Mouse (Mus musculus): ENCODE data around the gene Nup107.

- TF ChIP-seq EP300 (IDR thresholded peaks at IDR 0.05; ENCODE audit: low read length) (no peak), CTCF (conservative IDR thresholded peaks at IDR 0.05 in 1 of 2, IDR thresholded peaks at IDR 0.05 in 1 of 2; ENCODE audit: low read depth in 2 of 2, low read length in 2 of 2) (no peak), BHLHE40 (IDR thresholded peaks at IDR 0.05; ENCODE audit: low read depth, low read length) (no peak), CHD2 (IDR thresholded peaks at IDR 0.05; ENCODE audit: low read length) (no peak), ZC3H11A (IDR thresholded peaks at IDR 0.05; ENCODE audit: low read depth, low read length) (no peak), SIN3A (IDR thresholded peaks at IDR 0.05; ENCODE audit: low read length) (no peak), RAD21 (IDR thresholded peaks at IDR 0.05; ENCODE audit: low read depth, low read length) (no peak), POLR2A (IDR thresholded peaks at IDR 0.05; ENCODE audit: low read depth, low read length) (no peak), RCOR1 (conservative IDR thresholded peaks at IDR 0.05; ENCODE audit: low read depth, low read length) (no peak), NELFE (IDR thresholded peaks at IDR 0.05; ENCODE audit: low read depth, low read length) (no peak), GABPA (IDR thresholded peaks at IDR 0.05; ENCODE audit: insufficient replicate concordance, low read depth, low read length) (no peak), UBTF (IDR thresholded peaks at IDR 0.05; ENCODE audit: low read depth, low read length) (no peak)
Measured at GRCm38 (mm10) chr10:117772364-117773105, 20.0 kb downstream of the Nup107 start.

Data from CH12.LX (cell line).